Mouse (Mus musculus): ENCODE data around the gene Mnd1.

DNA sequence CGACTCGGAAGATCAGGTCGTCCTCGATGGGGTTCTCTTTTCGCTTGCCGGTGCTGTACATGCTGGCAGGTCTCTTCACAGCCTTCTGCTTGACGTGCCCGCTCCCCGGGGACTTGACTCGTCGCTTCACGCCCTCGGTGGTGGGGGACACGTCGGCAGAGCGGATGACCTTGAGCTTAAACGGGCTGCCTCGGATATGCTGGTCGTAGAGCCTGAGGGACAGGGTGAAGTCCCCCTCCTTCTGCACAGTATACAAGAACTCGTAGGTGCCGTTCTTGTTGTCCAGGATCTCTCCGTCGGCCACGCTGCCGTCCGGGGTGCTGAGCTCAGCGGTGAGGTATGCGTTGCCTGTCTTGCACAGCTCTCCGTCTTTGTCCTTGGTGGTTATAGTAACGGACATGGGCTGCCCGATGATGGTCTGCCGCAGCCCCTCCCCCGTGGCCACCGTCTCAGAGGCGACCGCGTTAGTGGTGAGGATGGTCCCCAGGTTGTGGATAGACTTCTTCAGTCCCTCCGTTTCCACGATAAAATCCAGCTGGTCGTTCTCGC is 35.0 kb upstream of the Mnd1 start:
- no peak for TF ChIP-seq TCF12 (IDR thresholded peaks at IDR 0.05; ENCODE audit: insufficient read depth, poor library complexity, severe bottlenecking)
- TF ChIP-seq POLR2A (IDR thresholded peaks at IDR 0.05; ENCODE audit: insufficient read length, low read depth): no peak
- TF ChIP-seq USF1 (IDR thresholded peaks at IDR 0.05; ENCODE audit: low read depth): no peak
- TF ChIP-seq CEBPB (IDR thresholded peaks at IDR 0.05; ENCODE audit: insufficient read depth, poor library complexity, severe bottlenecking): no peak
- TF ChIP-seq MYOD1 (IDR thresholded peaks at IDR 0.05; ENCODE audit: control insufficient read depth in 1 of 3, insufficient read length in 2 of 3, low read depth in 2 of 3): no peak
- TF ChIP-seq MAX (IDR thresholded peaks at IDR 0.05; ENCODE audit: low read depth): no peak
- no peak for TF ChIP-seq POLR2AphosphoS2 (IDR thresholded peaks at IDR 0.05; ENCODE audit: insufficient read length, low read depth)
